Mouse (Mus musculus) MN1 (cell line): ENCODE results near the gene Ednrb.

ENCODE experiments used
- DNase-seq: peaks from one replicate; pipeline ENCODE4 v3.0.0-alpha.2; 2016; ENCODE audit warnings: low spot score

Gene Ednrb

DNA sequence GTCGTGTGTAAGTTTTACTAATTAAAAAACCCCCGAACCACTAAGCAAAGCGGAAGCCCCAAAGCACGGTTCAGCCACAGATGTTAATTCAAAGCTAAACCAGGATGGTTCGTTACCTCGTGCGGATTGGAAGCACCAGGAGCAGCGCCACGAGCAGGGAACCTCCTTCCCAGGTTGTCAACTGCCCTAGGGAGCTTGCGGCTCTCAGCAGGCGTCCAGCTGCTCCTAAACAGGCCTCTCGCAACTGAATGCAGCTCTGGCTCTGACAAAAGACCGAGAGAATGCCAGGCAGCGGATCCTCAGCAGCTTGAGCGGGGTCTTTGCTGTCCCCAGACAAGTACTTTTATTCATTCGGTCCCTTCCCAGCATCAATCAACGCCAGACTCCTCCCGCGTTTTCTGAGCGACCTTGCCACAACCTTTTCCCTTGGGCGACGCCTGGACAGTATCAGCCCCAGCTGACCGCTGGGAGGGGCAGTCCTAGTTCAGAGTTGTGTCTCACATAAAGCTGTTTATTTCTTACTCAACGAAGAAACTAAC, at the start of gene Ednrb:
TSS of gene Ednrb (minus strand) at position 392 of the 539 bp plus-strand sequence.
- DNase-seq, result no peak

DNA sequence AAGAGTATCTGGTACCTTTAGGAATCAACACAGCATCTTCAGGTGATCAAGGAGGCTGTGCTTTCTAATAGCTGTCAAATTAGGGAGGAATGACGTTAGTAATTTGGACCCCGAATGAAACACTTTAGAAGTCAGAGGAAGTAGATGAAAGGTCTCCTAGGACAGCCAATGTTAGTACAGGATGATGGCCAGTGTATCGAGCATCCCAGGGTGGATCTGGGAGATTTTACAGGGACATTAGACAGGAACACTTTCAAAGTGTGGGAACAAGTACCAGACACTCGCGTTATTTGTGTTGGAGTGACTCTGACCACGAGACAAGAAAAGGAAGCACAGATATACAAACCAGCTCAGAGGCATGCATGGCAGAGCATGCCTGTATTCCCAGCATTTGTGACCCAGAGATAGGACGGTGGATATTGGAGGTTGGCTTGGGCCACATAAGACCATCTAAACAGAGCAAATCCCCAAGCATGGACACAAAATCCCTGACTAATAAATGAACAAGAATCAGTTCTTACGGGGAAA, 48.3 kb upstream of the Ednrb start:
- DNase-seq, result no peak

DNA sequence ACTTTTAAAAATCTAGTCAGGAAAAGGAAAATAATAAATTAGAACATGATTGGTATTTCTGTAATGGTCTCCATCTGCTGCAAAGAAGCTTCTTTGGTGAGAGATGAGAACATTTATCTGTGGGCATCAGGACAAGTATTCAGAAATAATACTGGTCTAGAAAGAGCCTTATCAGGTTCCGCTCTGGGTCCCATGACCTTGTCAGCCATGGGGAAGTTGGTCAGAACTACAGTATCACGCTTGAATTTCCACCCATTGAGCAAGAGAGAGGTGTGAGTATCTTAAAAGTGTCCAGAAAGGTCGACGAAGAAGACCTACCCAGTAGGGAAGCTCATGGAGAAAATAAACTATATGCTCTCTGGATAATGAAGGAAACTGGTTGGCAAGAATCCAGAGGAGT, 46.6 kb upstream of the Ednrb start:
- no peak for DNase-seq

DNA sequence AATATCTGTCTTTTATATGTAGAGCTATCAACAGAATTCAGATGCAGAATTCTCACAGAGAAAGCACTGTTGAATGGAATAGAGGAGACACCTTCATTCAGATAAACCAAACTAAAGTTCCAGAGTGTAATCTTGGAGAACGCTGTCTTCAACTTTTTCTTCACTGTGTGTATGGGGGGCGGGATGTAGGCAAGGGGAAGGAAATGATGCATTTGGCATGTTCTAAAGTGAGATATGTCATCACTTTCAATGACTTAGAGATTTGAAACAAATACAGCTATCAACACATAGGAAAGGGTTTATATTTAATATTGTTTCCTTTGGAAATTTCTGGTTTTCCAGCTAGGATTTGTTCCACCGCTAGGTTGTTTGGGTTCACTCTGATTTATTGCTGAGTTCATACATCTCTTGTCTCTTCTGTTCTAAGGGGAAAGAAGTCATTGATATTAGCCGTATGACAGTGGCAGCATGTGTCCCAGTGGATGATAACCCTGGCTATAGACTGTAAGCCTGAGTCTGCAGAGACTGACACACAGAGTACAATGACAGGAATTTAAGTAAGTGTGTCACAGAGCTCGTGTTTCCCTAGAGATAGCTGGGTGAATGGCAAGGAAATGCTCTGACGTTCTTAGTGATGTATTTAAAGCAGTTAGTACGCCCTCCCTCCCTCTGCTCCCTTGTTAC, 40.8 kb upstream of the Ednrb start:
- no peak for DNase-seq

DNA sequence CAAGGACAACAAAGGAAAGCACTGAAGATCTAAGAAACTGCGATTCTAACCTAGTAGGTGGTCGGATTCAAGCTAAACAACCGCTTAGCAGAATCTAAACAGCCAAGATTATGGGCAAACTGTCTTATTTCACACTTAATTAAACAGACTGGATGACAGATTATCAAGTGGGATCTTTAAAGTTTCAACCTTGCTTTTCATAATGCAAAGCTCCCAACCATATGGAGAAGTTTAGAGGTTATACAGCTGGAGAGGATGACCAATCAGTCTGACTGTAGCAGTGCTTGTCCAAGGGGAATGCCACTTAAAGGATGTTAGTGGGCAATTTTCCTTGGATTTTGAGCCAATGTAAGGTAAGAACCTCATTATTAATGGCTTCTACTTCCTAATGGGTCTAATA, 38.7 kb upstream of the Ednrb start:
- DNase-seq, result no peak

DNA sequence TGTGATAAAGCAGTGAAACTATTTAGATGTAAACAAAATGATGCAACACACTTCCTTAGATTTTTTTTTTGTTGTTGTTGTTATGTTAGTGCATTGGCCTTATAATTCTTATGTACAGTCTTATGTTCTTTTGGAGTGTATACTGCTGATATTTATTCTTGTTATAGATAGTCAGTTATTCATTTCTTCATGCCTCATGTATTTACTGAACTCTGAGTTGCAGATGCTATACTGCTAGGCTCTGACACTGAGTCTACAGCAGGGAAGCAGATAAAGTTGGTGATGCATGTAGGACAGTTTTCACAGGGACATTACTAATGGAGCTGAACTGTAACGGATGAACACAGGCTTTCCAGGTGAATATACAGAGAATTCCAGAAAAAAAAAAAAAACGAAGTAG, 32.9 kb upstream of the Ednrb start:
- no peak for DNase-seq

DNA sequence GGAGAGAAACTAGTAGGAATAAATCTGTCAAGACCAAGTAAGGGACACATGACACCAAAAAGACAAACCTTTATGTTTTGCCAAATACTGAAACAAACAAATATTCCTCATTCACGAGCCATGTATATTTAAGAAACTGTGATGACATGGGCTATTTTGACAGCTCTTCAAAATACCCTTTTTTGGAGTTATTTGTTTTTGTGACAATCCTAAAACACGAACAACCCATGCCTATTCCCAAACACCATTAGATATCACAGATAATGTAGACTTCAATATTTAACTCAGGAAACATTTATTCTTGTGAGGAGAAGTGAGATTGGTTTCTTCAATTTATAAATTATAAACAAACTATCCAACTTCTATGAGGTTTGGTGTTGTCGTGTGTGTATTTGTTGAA, 32.4 kb upstream of the Ednrb start:
- DNase-seq, result no peak

DNA sequence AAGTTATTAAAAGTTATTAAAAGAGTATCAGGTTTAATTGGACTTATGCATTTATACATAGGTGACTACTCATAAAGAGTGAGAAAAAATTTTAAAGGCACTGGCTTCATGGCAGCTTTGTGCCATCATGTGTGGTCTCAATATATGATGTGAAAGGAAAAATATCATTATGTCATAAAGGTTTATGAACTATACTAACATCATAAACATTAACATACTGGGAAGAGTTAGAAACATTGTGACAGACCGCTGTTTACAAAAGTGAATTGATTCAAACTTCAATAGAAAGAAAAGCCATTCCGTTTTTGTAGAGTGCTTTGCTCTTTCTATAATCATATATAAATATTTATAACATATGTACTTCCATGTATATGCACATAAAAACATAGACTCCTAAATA, 22.4 kb upstream of the Ednrb start:
- DNase-seq, result no peak

DNA sequence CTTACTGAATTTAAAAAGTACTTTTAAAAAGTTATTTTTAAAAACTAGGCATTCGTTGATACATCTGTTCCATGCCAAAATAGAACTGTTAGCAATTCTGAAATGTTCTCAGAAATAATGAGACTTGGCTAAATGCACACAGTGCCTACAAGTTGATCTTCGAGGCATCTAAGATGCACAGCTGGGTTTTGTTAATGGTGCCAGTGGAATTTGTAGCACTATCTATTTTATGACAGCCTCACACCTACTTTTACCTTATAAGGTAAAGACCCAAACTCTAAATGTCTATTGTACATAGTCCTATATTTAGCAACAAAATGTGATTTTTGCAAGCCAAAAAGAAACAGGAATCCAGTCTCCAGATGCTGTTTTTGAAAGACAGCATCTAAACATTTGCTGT, 21.0 kb upstream of the Ednrb start:
- DNase-seq, result no peak

DNA sequence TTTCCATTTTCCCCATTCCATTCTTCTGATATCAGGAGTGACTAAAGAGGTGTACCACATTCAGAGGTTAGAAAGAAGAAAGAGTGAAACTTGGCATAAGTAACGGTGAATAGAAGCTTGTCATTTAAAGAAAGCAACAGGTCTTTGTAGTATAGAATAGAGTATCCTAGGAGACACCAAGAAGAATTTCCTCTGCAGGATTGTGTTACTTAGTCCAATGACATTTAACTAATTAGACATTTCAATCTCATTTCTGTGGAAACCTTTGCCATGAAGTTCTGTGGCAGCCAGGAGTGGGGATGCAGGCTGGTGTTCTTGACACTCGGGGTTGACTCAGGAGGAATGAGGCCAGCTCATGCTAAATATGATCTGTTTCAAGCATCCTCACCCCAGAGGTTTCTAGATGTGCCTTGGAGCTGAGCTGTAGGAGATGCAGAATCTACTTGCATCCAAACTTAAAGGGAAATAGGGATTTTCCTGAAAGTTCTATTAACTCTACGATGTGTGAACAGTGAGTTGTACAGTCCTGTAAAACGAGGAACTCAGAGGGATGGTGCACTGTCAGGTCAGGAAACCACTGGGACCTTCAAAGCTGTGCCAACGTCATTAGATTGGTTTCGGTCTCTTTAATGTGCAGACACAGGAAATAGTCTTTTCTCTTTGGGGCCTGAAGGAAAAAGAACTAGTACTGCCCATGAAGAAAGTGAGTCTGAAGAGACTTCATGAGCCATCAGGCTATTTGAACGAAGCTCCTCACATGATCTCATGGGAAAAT, 6.1 kb upstream of the Ednrb start:
- DNase-seq, result no peak

DNA sequence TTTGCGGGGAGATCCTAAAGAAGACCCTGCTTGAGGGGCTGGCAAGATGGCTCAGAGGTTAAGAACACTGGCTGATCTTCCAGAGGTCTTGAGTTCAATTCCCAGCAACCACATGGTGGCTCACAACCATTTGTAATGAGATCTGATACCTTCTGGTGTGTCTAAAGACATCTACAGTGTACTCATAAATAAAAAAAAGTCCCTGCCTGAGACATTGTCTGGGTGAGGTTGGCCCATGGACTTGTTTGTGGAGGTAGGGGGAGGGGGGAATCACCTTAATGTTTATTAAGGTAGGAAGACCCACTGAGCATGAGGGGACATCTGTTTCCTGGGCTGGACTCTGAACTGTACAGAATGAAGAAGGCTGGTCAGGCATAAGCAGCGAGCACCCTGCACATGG, 1.5 kb upstream of the Ednrb start:
- no peak for DNase-seq

DNA sequence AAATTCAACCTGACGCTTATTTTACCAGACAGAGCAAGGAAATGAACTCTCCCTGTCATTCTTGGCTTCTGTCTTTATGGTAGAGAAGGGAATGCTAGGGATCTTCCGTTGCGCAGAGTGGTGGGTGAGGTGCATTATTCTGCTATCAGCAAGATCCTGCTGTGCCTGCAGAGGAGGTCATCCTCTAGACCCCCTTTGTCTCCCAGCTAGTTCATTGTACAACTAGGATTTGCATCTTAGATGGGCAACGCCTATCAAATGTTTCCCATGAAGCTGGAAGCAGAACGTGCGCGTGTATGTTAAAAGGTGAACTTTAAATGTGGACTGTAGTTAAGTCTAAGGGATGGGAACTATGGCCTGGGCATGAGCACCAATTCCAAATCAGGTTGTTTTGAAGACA, 742 bp upstream of the Ednrb start:
- no peak for DNase-seq

DNA sequence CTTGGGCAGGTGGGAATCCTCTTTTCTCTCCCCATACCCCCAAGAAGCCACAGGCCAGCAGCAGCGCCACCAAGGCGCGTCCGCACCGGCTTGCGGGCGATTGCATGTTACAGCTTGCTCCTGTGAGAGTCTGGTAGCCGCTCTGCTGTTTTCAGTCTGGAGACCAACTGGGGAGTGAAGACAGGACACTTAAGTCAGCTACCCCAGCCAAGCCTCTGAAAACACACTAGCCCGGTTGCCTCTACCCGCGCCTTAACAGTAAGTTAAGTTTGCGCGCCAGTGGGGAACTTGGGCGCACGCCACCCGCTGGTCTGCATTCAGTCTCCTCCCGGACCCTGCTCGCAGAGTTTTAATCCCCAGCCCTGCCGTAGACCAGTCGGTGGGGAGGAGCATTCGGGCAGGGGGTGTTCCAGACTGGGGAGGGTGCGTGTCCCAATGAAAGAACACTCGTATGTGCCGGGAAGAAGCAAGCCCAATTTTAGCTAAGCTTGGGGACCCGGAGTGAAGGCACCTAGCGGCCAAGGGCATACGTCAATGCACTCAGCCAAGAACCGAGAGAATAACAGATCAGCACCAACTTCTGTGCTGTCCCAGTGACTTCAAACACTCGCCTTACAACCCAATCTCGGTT, 716 bp downstream of the Ednrb start:
- DNase-seq, result no peak

DNA sequence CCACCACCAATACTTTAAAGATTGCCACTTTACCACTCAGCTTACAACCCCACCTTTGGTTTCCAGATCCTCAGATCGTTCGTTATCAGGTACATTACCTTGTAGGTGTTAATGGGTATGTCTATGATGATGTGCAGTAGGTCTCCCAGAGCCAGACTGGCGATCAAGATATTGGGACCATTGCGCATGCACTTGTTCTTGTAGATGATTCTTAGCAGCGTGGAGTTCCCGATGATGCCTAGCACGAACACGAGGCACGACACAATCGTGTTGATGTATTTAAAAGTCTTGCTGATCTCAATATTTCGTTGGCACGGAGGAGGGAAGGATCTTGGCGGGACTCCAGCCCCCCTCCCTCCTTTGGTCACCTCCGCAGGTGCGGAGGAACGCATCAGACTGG, 1.3 kb downstream of the Ednrb start:
- no peak for DNase-seq

DNA sequence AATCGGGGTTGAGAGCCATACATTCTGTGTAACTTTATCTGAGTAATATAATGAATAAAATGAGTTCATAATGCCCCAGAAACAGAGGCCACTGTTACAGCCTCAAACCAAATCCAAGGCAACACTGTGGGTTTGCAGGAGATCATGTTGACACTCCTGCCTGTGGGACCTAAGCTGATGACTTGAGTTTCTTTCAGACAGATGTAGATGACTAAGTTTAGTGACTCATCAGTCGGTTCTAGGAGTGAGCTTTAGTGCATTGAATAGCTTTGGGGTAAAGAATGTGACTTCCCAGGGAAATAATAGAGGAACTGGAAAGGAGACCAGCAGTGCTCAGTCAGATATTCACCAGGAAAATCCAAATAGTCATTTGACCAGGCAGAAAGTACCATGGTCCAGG, 3.8 kb downstream of the Ednrb start:
- DNase-seq, result no peak

DNA sequence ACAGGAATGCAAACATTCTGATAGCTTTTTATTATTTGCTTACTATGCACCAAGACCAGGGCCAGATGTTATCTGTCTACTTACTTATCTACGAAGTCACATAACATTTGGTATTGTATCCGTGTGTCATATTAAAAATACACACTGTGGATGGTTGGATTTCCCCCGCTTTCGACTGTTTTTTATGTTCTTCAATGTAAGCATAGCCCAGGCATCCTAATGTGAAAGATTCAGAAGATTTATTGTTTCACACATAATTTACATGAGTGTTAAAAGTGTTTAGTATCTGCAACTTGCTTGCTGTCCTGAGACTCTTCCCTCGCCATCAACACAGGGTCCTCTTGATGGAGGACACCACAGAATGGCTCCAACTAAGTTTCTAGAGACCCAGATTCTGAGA, 5.3 kb downstream of the Ednrb start:
- DNase-seq, result no peak

DNA sequence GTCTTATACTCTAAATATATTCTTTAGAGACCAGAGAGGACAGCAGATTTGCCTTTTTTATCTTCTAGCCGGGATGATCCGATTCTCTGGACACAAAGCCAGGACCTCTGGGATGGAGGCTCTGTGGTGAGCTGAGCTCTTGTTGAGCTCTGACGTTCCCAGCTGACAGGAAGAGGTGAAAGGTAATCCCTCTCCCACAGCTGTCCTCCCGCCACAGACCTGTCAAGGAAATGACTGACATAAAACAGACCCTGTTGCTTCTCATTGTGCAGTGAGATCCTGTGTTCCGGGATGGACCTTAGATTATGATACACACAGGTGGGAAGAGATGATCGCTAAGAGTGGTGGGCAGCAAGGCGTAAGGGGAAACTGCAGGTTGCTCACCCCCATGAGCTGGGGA, 9.6 kb downstream of the Ednrb start:
- no peak for DNase-seq

DNA sequence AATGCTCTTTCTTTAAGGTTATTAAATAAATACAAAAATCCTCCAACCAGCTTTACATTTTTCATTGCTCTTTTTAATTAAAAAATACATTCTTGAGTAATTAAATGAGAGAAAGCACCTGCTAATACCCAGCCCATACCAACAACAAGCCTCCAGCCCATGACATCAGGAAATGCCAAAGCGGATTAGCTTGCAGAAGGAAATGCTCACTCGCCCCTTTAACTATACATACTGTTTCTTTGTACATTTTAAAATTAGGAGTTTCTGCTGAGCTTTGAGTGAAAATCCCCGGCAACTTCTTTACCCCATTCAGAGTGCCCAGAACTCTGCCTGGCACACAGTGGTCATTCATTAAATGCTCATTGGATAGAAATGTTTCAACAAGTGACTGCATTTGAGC, 10.1 kb downstream of the Ednrb start:
- DNase-seq, result no peak

DNA sequence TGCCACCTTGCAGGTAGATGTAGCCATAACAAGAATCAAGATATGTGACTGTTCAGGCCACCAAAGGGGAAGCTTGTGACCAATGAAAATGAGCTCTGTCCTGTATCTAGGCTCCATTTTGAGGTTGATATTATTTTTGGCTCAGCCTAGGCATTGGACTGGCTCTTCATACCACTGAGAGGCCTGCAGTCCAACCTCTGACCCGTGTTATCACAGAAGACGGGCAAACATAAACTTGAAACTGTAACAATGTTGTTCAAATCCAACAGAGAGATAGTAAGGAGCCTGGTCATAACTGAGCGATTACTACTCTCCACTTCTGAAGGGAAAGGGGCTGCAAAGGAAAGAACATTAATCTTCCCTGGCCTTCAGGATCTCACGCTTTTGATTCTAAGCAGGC, 11.7 kb downstream of the Ednrb start:
- no peak for DNase-seq

DNA sequence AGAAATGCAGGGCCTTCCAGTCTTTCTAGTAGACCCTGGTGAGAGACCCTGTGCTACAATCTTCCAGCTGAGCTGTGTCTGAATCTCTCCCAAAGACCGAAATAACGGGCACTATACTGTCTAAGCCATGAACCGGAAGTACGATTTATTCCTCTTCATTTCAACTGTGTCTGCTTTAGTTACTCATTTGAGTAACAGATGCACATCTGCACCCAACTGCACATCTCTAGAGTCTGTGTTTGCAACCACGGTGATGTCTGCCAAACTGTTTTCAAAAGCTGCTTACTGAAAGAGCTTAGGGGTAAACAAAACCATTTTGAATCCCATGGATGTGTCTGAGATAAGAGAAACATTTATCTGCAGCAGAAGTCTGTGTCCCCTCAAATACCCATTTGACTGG, 13.2 kb downstream of the Ednrb start:
- DNase-seq, result no peak

DNA sequence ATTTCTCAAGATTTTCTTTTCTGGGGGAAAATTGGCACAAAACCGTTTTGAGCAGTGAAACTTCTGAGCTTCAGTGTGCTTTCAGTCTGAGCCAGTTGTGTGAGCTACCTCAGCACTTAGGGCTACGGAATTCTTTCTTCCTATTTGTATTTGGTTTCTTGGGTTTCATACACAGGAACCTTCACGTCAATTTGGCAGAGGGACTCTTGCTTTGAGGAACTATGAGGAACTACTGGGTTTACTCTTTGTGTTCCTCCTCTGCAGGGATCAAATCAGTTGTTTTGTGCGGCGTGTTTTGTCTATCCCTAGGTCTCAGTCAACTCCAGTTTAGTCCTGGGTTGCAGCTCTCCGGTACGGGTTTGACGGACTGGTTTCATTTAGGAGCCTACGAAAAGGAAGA, 17.9 kb downstream of the Ednrb start:
- no peak for DNase-seq

DNA sequence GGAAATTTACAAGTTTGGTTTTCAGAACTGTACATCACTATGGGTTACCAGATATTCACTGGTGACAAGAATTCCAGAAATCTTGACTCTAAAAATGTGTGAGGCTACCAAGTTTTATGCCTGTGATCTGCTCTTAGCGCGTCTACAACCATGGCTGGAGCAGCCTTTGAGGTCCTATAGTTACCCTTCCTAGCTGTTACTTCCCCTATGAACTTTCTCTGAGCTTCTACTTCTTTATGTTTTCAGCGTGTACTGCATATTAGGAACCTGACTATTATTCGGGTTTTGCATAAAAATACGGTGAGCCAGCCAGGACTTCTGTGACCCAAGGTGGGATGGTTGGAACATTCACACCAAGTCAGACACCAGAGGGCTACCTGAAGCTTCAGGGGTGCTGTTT, 18.3 kb downstream of the Ednrb start:
- no peak for DNase-seq

DNA sequence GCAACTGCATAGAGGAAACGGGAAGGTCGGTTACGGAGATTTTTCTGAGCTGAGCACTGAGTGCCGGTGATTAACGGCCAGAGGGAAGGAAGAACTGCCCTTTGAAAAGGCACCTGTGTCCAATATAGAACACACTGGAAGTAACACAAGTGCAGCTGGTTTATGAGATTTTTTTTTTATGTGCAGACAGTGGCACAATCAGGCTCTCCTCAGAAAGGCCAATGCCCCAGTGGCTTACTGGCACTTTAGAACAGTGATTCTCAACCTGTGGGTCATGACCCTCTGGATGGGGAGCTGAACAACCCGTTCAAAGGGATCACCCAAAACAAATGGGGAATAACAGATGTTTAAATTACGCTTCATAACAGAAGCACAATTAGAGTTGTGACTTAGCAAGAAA, 20.7 kb downstream of the Ednrb start:
- no peak for DNase-seq
